Mouse (Mus musculus): Measurements from ENCODE around the gene Mapk1ip1. TPM values are rescaled to one million over a fixed set of nuclear protein-coding genes. Genes with fewer than 3 reads are reported as not detected.

Gene Mapk1ip1
- total RNA-seq, 1 experiment: 11.0 TPM

GRCm38 (mm10) chr7:138818314-138818713 lies 27.8 kb downstream of the Mapk1ip1 start:
- H3K4me1 ChIP-seq (ENCODE audit: control insufficient read depth in 2 of 2, insufficient read depth in 2 of 2, low read length in 2 of 2, poor library complexity in 1 of 2): no peaks in the 10 kb centered on the region
- no peak overlapping the region for H3K4me3 ChIP-seq (ENCODE audit: insufficient read depth in 1 of 2, low read depth in 1 of 2, low read length in 2 of 2, poor library complexity in 1 of 2, severe bottlenecking in 1 of 2)
- H3K36me3 ChIP-seq (ENCODE audit: control insufficient read depth, insufficient read depth, low read length, poor library complexity, severe bottlenecking): no peaks in the 10 kb centered on the region
- no peak for DNase-seq (ENCODE audit: low read depth, low spot score)
- H3K9me3 ChIP-seq (ENCODE audit: control insufficient read depth, insufficient read depth, low read depth, low read length): no peaks in the 10 kb centered on the region
- no peak overlapping the region for H3K9ac ChIP-seq (ENCODE audit: insufficient read depth, low read depth, low read length, poor library complexity, severe bottlenecking)
- H3K27ac ChIP-seq (ENCODE audit: insufficient read depth, low read depth, low read length, poor library complexity, severe bottlenecking): no peak overlapping the region
- in situ Hi-C loops (cut with MboI; ENCODE audit: low sequenced_read_pairs in 2 of 2, unreplicated experiment in 2 of 2): no loop called here
- TF ChIP-seq ZC3H11A (IDR thresholded peaks at IDR 0.05; ENCODE audit: borderline replicate concordance, low read depth, low read length): no peak; the same call in 1 of the 2 replicates
- no peak for TF ChIP-seq HCFC1 (IDR thresholded peaks at IDR 0.05; ENCODE audit: borderline replicate concordance, insufficient read depth, low read length)
- TF ChIP-seq ZNF384 (IDR thresholded peaks at IDR 0.05; ENCODE audit: low read depth, low read length): no peak
- TF ChIP-seq MAFK (IDR thresholded peaks at IDR 0.05; ENCODE audit: insufficient read depth, low read depth, low read length): no peak
- no peak for TF ChIP-seq CHD2 (IDR thresholded peaks at IDR 0.05; ENCODE audit: low read depth, low read length)

DNA sequence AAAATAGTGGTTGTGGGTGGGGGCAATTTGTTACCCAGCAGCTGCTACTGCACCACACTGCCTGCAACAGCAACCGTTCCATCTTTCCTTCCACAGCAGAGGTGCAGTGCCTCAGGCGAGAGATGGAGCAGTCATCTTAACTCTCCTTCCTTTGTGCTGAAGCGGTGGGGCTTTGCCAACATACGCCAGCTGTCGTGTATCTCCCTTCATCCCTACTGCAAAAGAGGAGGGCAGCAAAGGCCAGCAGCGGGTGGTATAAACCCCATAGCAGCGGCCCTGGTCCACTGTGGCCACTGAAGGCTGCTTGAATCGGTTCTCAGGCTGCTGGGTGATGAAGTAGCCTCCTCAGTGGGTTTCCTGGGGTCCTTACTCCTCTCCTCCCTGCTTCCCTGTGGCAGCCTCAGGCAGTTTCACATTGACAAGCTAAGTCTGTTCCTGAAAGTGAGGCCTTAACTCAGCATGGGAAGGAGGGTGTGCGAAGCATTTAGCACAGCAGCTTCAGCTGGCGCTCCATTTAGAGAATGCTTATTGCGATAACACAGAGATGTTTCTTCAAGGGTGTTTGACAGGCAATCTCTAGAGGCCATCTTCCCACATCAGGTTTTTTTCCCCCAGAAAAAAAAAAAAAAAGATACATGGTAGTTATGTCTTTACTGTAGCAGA lies 32.7 kb downstream of the Mapk1ip1 start:
- no peak for DNase-seq (ENCODE audit: low read depth, low spot score)
- H3K4me1 ChIP-seq (ENCODE audit: control insufficient read depth in 2 of 2, insufficient read depth in 2 of 2, low read length in 2 of 2, poor library complexity in 1 of 2): no peaks in the 10 kb centered on the region
- no peaks in the 10 kb centered on the region for H3K9me3 ChIP-seq (ENCODE audit: control insufficient read depth, insufficient read depth, low read depth, low read length)
- H3K27ac ChIP-seq (ENCODE audit: insufficient read depth, low read depth, low read length, poor library complexity, severe bottlenecking): no peak overlapping the region
- no peaks in the 10 kb centered on the region for H3K36me3 ChIP-seq (ENCODE audit: control insufficient read depth, insufficient read depth, low read length, poor library complexity, severe bottlenecking)
- in situ Hi-C loops (cut with MboI; ENCODE audit: low sequenced_read_pairs in 2 of 2, unreplicated experiment in 2 of 2): no loop called here
- no peak overlapping the region for H3K4me3 ChIP-seq (ENCODE audit: insufficient read depth in 1 of 2, low read depth in 1 of 2, low read length in 2 of 2, poor library complexity in 1 of 2, severe bottlenecking in 1 of 2)
- TF ChIP-seq MAFK (IDR thresholded peaks at IDR 0.05; ENCODE audit: insufficient read depth, low read depth, low read length) (no peak), ZC3H11A (IDR thresholded peaks at IDR 0.05; ENCODE audit: borderline replicate concordance, low read depth, low read length) (no peak), HCFC1 (IDR thresholded peaks at IDR 0.05; ENCODE audit: borderline replicate concordance, insufficient read depth, low read length) (no peak), CHD2 (IDR thresholded peaks at IDR 0.05; ENCODE audit: low read depth, low read length) (no peak), ZNF384 (IDR thresholded peaks at IDR 0.05; ENCODE audit: low read depth, low read length) (no peak)
- no peak overlapping the region for H3K9ac ChIP-seq (ENCODE audit: insufficient read depth, low read depth, low read length, poor library complexity, severe bottlenecking)

- Histone ChIP-seq H3K4me3 (ENCODE audit: insufficient read depth in 1 of 2, low read depth in 1 of 2, low read length in 2 of 2, poor library complexity in 1 of 2, severe bottlenecking in 1 of 2) (no peak overlapping the region), H3K9ac (ENCODE audit: insufficient read depth, low read depth, low read length, poor library complexity, severe bottlenecking) (no peak overlapping the region), H3K36me3 (ENCODE audit: control insufficient read depth, insufficient read depth, low read length, poor library complexity, severe bottlenecking) (no peaks in the 10 kb centered on the region), H3K27ac (ENCODE audit: insufficient read depth, low read depth, low read length, poor library complexity, severe bottlenecking) (no peak overlapping the region), H3K9me3 (ENCODE audit: control insufficient read depth, insufficient read depth, low read depth, low read length) (no peaks in the 10 kb centered on the region), H3K4me1 (ENCODE audit: control insufficient read depth in 2 of 2, insufficient read depth in 2 of 2, low read length in 2 of 2, poor library complexity in 1 of 2) (no peaks in the 10 kb centered on the region)
- in situ Hi-C loops (cut with MboI; ENCODE audit: low sequenced_read_pairs in 2 of 2, unreplicated experiment in 2 of 2): no loop called here
- TF ChIP-seq ZC3H11A (IDR thresholded peaks at IDR 0.05; ENCODE audit: borderline replicate concordance, low read depth, low read length): no peak
- TF ChIP-seq ZNF384 (IDR thresholded peaks at IDR 0.05; ENCODE audit: low read depth, low read length): no peak
- no peak for TF ChIP-seq CHD2 (IDR thresholded peaks at IDR 0.05; ENCODE audit: low read depth, low read length)
- no peak for TF ChIP-seq HCFC1 (IDR thresholded peaks at IDR 0.05; ENCODE audit: borderline replicate concordance, insufficient read depth, low read length)
- TF ChIP-seq MAFK (IDR thresholded peaks at IDR 0.05; ENCODE audit: insufficient read depth, low read depth, low read length): no peak
- no peak for DNase-seq (ENCODE audit: low read depth, low spot score)
These were observed 38.9 kb downstream of the Mapk1ip1 start for GRCm38 (mm10) chr7:138807146-138807545.

- Histone ChIP-seq H3K36me3 (ENCODE audit: control insufficient read depth, insufficient read depth, low read length, poor library complexity, severe bottlenecking) (no peaks in the 10 kb centered on the region), H3K4me1 (ENCODE audit: control insufficient read depth in 2 of 2, insufficient read depth in 2 of 2, low read length in 2 of 2, poor library complexity in 1 of 2) (no peaks in the 10 kb centered on the region), H3K9me3 (ENCODE audit: control insufficient read depth, insufficient read depth, low read depth, low read length) (no peaks in the 10 kb centered on the region), H3K9ac (ENCODE audit: insufficient read depth, low read depth, low read length, poor library complexity, severe bottlenecking) (no peak overlapping the region), H3K4me3 (ENCODE audit: insufficient read depth in 1 of 2, low read depth in 1 of 2, low read length in 2 of 2, poor library complexity in 1 of 2, severe bottlenecking in 1 of 2) (no peak overlapping the region), H3K27ac (ENCODE audit: insufficient read depth, low read depth, low read length, poor library complexity, severe bottlenecking) (no peak overlapping the region)
- TF ChIP-seq MAFK (IDR thresholded peaks at IDR 0.05; ENCODE audit: insufficient read depth, low read depth, low read length): no peak
- no peak for DNase-seq (ENCODE audit: low read depth, low spot score)
- in situ Hi-C loops (cut with MboI; ENCODE audit: low sequenced_read_pairs in 2 of 2, unreplicated experiment in 2 of 2): no loop called here
These were observed 42.7 kb downstream of the Mapk1ip1 start for GRCm38 (mm10) chr7:138803386-138803785.

- in situ Hi-C loops (cut with MboI; ENCODE audit: low sequenced_read_pairs in 2 of 2, unreplicated experiment in 2 of 2): no loop called here
- no peak overlapping the region for H3K4me3 ChIP-seq (ENCODE audit: insufficient read depth in 1 of 2, low read depth in 1 of 2, low read length in 2 of 2, poor library complexity in 1 of 2, severe bottlenecking in 1 of 2)
- DNase-seq (ENCODE audit: low read depth, low spot score): no peak
- TF ChIP-seq ZNF384 (IDR thresholded peaks at IDR 0.05; ENCODE audit: low read depth, low read length): no peak
- TF ChIP-seq HCFC1 (IDR thresholded peaks at IDR 0.05; ENCODE audit: borderline replicate concordance, insufficient read depth, low read length): no peak
- no peak overlapping the region for H3K27ac ChIP-seq (ENCODE audit: insufficient read depth, low read depth, low read length, poor library complexity, severe bottlenecking)
- H3K36me3 ChIP-seq (ENCODE audit: control insufficient read depth, insufficient read depth, low read length, poor library complexity, severe bottlenecking): no peaks in the 10 kb centered on the region
- H3K9me3 ChIP-seq (ENCODE audit: control insufficient read depth, insufficient read depth, low read depth, low read length): no peaks in the 10 kb centered on the region
- H3K9ac ChIP-seq (ENCODE audit: insufficient read depth, low read depth, low read length, poor library complexity, severe bottlenecking): no peak overlapping the region
- H3K4me1 ChIP-seq (ENCODE audit: control insufficient read depth in 2 of 2, insufficient read depth in 2 of 2, low read length in 2 of 2, poor library complexity in 1 of 2): no peaks in the 10 kb centered on the region
These were observed 58.0 kb downstream of the Mapk1ip1 start for GRCm38 (mm10) chr7:138788109-138788508.

Other genes with a start within 250 kb of the Mapk1ip1 start
- 96.6 and 110 TPM in 2 replicates for gene Ppp2r2d, start 194 bp downstream of the Mapk1ip1 start, total RNA-seq (2012; rRNA removed)
- 56.6 and 73.8 TPM in 2 replicates for gene Bnip3, start 63.2 kb upstream of the Mapk1ip1 start, total RNA-seq (2012; rRNA removed)
- gene Jakmip3, start 94.5 kb upstream of the Mapk1ip1 start, total RNA-seq (2012; rRNA removed): 0.09 and 0.11 TPM in 2 replicates
- 3.6 and 4.5 TPM in 2 replicates for gene Dpysl4, start 239.7 kb upstream of the Mapk1ip1 start, total RNA-seq (2012; rRNA removed)